Mouse (Mus musculus): ENCODE measurements at regions not wholly inside any gene's neighbourhood (a gene's known extent, or its start where the extent isn't known, plus 50 kb on each side); places are given as distances from the start of the nearest gene placed in this dataset.

DNA sequence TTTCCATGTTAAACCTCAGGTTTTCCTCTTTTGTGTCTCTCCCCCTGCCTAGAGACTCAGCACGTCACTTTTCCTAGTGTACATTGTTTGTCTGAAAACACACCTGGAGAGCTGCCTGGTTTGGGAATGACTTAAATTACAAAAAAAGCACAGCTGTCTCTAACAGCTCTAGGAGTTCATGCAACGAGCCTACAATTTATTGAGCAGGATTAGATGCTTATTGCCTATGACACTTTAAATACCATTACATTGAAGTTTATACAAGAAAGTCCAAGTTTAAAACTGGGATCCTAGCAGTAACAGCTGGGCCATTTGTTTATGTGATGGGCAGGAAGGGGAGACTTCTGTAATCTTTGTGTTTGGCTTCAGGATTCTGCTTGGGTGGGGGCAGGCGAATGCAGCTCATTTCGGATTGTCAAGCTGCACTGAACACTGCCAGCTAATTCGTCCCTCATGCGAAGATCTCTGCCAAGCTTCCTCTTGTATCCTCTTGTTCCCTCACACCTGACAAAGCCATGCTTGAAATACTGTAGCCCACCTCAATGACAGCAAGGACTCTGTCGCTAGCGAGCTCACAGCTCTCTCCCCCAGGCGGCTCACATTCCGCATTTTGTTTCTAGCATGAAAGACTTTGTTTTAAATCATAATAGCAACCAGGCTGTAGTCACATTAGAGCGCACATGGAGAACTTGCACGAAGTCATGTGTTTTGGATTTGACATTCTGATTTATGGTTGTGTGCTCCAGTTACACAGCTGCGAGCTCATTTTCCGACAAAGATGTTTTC is 359.8 kb upstream of the Gm15217 start:
- Histone ChIP-seq H3K27me3 (no peaks in the 10 kb centered on the region), H3K4me3 (no peak overlapping the region), H3K9me3 (replicated peaks) (no peaks in the 10 kb centered on the region), H3K4me1 (replicated peaks) (peaks cover 8% of the 10 kb centered on the region; the same call in 1 of the 2 replicates), H3K9ac (no peak overlapping the region), H3K27ac (no peak overlapping the region), H3K4me2 (no peak overlapping the region), H3K36me3 (no peaks in the 10 kb centered on the region)
- 67% methylated on average over 14 of the region's 14 CpGs for WGBS
- no peak for ATAC-seq (replicated peaks; ENCODE audit: insufficient number of reproducible peaks, insufficient read depth, low FRiP score, low read depth)

DNA sequence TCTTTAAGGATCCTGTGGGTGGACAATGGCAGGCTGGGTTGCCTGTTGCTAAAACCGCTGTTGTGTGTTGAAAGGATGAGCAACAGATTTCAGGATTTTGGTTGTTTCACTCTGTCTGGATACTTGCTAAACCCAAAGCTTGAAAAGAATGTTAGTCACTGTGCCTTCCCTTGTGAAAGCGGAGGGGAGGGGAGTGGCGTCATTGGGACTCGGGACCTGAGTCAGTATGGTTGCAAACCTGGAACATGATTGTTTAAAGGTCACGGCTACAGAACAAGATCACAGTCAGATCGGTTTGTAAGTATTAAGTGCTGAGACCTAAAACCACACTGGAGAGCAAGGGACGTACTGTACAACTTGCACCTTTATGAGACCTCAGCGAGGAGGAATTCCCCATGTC is 344.9 kb upstream of the Gm15217 start:
- Histone ChIP-seq H3K27me3 (no peaks in the 10 kb centered on the region), H3K36me3 (no peaks in the 10 kb centered on the region), H3K4me1 (replicated peaks) (no peaks in the 10 kb centered on the region), H3K9ac (no peak overlapping the region), H3K4me3 (no peak overlapping the region), H3K4me2 (no peak overlapping the region), H3K27ac (no peak overlapping the region), H3K9me3 (replicated peaks) (no peaks in the 10 kb centered on the region)
- no peak for ATAC-seq (replicated peaks; ENCODE audit: insufficient number of reproducible peaks, insufficient read depth, low FRiP score, low read depth)
- 86% methylated on average over 8 of the region's 8 CpGs for WGBS

DNA sequence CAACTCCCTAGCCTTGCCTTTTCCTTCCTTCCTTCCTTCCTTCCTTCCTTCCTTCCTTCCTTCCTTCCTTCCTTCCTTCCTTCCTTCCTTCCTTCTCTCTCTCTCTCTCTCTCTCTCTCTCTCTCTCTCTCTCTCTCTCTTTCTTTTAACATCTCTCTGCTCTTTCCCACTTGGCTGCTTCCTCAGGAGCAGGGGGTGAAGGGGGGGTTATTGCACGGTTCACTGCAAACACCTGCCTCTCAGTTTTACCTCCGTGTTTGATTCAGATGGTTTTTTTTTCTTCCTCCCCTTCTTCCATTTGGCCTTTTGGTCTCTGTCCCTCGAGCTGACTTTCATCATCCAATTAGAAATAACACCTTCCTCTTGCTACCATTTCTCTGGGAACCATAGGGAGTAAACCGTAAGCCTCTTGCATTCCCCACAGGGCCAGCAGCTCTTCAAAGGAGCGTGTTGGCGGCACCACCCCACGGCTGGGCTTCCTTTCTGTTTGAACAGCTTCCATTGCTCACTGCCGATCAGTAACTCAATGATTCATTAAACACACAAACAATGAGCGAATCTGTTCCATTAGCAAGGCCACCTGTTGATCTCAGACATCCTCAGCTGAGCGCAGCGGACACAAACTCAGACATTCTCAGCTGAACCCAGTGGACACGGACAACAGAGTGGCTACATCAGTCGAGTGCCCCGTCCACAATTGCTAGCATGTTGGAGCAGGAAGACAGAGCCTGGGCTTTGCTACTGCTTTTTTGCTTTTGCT is 318.4 kb upstream of the Gm15217 start:
- H3K36me3 ChIP-seq, result no peaks in the 10 kb centered on the region
- 0 out of 2 replicates have a peak, but pooled peaks cover 2% of the 10 kb centered on the region for H3K4me1 ChIP-seq (replicated peaks)
- H3K4me3 ChIP-seq, result peak overlapping the region; percentile 12; the same call in 1 of the 2 replicates
- no peak overlapping the region for H3K9ac ChIP-seq
- H3K4me2 ChIP-seq, result peak overlapping the region; percentile 42
- H3K27ac ChIP-seq, result no peak overlapping the region
- H3K9me3 ChIP-seq (replicated peaks), result no peaks in the 10 kb centered on the region
- no peaks in the 10 kb centered on the region for H3K27me3 ChIP-seq
- no peak for ATAC-seq (replicated peaks; ENCODE audit: insufficient number of reproducible peaks, insufficient read depth, low FRiP score, low read depth)
- 34% methylated on average over 14 of the region's 14 CpGs for WGBS

DNA sequence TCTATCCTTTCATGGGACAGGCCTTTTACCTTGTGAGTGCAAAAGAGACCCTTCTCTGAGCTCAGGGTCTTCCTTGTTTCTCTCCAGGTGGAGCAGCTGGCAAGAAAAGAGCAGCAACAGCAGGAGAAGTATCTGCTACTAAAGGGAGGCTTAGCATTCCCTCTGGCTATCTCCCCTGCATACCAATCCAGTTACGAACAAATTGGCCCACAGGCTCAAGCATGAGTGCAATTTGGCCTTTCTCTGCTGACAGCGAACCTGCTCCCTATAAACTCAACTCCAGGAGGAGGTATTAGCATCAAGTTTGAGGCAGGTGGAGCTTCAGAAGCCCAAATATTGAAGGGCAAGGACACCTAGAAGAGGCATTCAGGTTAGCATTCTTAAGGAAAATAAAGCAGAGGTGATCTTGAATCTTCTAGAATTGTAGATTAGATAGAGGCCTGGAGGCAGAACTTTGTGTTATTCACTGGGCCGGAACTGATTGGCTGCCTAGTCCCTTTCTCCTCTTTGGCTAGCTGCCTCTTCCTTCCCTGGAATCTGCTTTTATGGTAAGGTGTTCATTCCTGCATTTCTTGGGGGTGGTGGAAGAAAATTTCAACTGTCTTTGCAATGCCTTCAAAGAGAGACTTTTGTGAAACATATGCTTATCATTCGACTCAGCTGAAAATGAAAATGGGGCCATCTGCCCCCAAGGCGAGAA is 312.0 kb upstream of the Gm15217 start:
- no peak overlapping the region for H3K4me2 ChIP-seq
- H3K9ac ChIP-seq, result no peak overlapping the region
- 44% methylated on average over 5 of the region's 5 CpGs for WGBS
- no peaks in the 10 kb centered on the region for H3K27me3 ChIP-seq
- peak overlapping the region; percentile 75 for H3K27ac ChIP-seq
- H3K4me1 ChIP-seq (replicated peaks), result peaks cover 17% of the 10 kb centered on the region
- no peak overlapping the region for H3K4me3 ChIP-seq
- peak; percentile 55; the same call in 1 of the 2 replicates for ATAC-seq (replicated peaks; ENCODE audit: insufficient number of reproducible peaks, insufficient read depth, low FRiP score, low read depth)
- H3K36me3 ChIP-seq, result no peaks in the 10 kb centered on the region
- no peaks in the 10 kb centered on the region for H3K9me3 ChIP-seq (replicated peaks)

DNA sequence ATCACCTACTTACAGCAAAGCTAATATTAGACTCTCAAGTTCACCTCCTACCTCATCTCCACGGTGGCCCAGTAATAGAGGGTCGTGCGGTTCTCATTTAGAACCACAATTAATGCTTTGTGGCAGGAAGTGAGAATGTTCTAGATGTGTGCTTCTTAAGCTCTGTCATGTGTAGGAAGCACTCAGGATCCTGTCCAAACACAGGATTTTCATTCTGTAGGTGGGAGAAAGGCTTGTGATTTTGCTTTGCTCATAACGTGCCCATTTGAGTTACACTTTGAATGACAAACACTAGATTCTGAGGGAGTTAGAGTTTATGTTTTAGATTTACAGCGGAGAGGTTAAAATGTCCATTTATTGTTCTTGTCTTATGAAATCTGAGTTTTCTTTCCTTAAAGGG is 308.0 kb upstream of the Gm15217 start:
- H3K9ac ChIP-seq, result no peak overlapping the region
- WGBS, result 82% methylated on average over 5 of the region's 5 CpGs
- H3K27ac ChIP-seq, result no peak overlapping the region
- H3K27me3 ChIP-seq, result no peaks in the 10 kb centered on the region
- no peak for ATAC-seq (replicated peaks; ENCODE audit: insufficient number of reproducible peaks, insufficient read depth, low FRiP score, low read depth)
- no peak overlapping the region for H3K4me2 ChIP-seq
- peaks cover 23% of the 10 kb centered on the region for H3K4me1 ChIP-seq (replicated peaks)
- H3K36me3 ChIP-seq, result no peaks in the 10 kb centered on the region
- no peak overlapping the region for H3K4me3 ChIP-seq
- H3K9me3 ChIP-seq (replicated peaks), result no peaks in the 10 kb centered on the region

DNA sequence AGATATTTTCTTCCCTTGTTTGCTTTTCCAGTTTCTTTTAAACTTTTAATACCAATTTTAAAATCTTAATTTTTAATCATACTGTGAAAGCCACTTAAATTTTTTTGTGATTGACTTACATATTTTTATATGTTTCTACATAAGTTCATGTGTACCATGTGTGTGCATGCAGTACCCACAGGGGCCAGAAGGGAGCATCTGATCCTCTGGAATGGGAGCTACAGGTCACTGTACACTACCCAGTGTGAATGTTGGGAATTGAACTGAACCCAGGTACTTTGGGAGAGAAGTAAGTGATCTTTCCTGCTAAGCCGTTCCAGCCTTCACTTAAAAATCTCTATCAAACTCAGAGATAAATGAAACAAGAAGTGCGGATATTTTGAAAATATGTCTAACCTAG is 302.5 kb upstream of the Gm15217 start:
- 87% methylated on average over 2 of the region's 2 CpGs for WGBS
- ATAC-seq (replicated peaks; ENCODE audit: insufficient number of reproducible peaks, insufficient read depth, low FRiP score, low read depth), result no peak
- no peaks in the 10 kb centered on the region for H3K36me3 ChIP-seq

DNA sequence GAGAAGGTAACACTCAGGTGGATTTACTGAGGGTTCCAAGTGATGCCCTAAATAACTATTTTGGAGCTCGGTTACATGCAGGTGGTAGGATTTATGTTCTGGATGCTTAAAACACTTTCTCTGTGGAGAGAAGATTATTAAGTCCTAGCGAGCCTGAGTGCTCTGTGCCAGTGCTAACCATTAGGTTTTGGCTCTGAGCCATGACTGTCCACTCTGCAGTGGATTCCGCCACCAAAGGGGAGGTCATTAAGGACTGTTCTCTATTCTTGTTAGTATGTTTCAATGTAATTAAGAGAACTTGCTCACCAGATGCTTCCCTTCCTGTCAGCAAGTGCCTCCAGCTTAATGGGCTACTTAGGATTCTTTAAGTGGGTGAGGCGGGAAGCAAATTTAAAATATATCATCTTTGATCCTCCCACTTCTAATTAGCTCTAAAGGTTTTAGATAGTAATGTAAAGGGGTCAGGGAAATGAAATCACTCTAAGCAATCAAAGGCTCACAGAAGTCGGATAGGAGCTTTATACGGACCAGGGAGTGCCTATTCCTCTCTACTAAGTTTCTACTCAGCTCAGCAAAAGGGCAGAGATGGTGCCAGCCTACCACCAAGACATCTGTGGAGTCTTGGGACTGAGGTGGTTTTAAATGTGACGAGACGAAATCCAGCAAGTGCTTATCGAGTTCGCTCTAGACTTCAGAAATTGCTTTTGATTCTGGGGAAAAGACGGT is 301.6 kb upstream of the Gm15217 start:
- Histone ChIP-seq H3K4me1 (replicated peaks) (0 out of 2 replicates have a peak, but pooled peaks cover 8% of the 10 kb centered on the region), H3K27ac (no peak overlapping the region), H3K36me3 (no peaks in the 10 kb centered on the region), H3K4me3 (no peak overlapping the region), H3K4me2 (no peak overlapping the region), H3K9me3 (replicated peaks) (no peaks in the 10 kb centered on the region), H3K27me3 (no peaks in the 10 kb centered on the region), H3K9ac (no peak overlapping the region)
- no peak for ATAC-seq (replicated peaks; ENCODE audit: insufficient number of reproducible peaks, insufficient read depth, low FRiP score, low read depth)
- WGBS, result 64% methylated on average over 11 of the region's 11 CpGs

More for the DNA sequence above, 302.5 kb upstream of the Gm15217 start:
- Histone ChIP-seq H3K27me3 (no peaks in the 10 kb centered on the region), H3K9me3 (replicated peaks) (no peaks in the 10 kb centered on the region), H3K4me1 (replicated peaks) (0 out of 2 replicates have a peak, but pooled peaks cover 8% of the 10 kb centered on the region), H3K4me3 (no peak overlapping the region), H3K9ac (no peak overlapping the region), H3K27ac (no peak overlapping the region), H3K4me2 (no peak overlapping the region)

DNA sequence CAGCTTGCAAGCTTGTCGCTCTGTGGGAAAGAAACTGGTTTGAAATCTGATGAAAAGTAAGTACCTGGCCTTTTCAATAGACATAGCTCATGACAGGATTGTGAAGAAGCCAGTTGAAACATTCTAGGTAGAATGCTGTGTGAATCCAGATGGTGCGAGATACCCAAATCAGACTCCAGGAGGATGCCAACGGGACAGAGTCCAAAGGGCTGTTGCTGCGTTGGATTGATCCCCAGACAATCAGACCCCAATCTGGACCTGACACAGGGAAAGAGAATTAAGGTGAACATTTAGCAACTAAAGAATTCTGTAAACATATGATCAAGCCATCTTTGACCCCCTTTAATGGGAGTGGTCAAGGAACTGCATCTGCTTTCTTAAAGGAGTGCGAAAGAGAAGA is 296.6 kb upstream of the Gm15217 start:
- no peak overlapping the region for H3K4me2 ChIP-seq

DNA sequence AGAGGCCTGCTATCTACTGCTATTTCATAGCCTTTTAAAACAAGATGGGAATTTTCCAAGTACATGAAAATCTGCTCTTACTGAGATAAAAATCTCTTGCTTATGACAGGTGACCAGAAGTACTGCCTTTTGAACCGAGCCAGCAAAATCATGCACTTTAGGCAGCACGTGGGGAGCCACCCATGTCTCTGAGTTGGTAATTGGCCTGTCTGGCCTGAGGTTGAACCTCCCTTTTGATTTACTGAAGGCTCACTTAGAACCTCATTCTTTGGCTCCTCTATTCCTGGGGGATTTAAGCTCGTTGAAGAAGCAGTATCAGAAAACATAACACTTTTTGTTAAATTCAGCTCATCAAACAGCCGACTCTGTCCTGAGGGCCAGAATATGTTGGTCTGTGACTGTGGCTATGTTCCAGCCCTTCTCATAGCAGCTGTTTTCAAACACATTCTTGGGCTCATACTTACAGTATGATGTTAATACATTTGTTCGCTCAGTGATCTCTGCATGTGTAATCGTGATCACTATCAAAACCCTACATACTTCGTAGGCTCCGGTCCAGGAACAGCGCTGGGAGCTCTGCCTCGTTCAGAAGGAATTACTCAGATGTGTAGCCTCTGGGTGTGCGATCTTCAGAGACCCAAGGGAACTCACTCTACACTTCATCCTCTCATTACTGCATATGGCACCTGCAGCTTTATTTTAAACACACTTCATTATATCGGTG is 290.1 kb upstream of the Gm15217 start:
- Histone ChIP-seq H3K27ac (no peak overlapping the region), H3K4me2 (no peak overlapping the region), H3K9ac (no peak overlapping the region), H3K4me1 (replicated peaks) (no peaks in the 10 kb centered on the region), H3K27me3 (no peaks in the 10 kb centered on the region), H3K36me3 (no peaks in the 10 kb centered on the region), H3K9me3 (replicated peaks) (no peaks in the 10 kb centered on the region), H3K4me3 (no peak overlapping the region)
- WGBS, result 57% methylated on average over 12 of the region's 12 CpGs
- no peak for ATAC-seq (replicated peaks; ENCODE audit: insufficient number of reproducible peaks, insufficient read depth, low FRiP score, low read depth)

More for the DNA sequence above, 296.6 kb upstream of the Gm15217 start:
- Histone ChIP-seq H3K9ac (no peak overlapping the region), H3K27ac (no peak overlapping the region), H3K4me3 (no peak overlapping the region), H3K4me1 (replicated peaks) (no peaks in the 10 kb centered on the region), H3K9me3 (replicated peaks) (no peaks in the 10 kb centered on the region), H3K36me3 (no peaks in the 10 kb centered on the region), H3K27me3 (no peaks in the 10 kb centered on the region)
- 88% methylated on average over 5 of the region's 5 CpGs for WGBS
- no peak for ATAC-seq (replicated peaks; ENCODE audit: insufficient number of reproducible peaks, insufficient read depth, low FRiP score, low read depth)

DNA sequence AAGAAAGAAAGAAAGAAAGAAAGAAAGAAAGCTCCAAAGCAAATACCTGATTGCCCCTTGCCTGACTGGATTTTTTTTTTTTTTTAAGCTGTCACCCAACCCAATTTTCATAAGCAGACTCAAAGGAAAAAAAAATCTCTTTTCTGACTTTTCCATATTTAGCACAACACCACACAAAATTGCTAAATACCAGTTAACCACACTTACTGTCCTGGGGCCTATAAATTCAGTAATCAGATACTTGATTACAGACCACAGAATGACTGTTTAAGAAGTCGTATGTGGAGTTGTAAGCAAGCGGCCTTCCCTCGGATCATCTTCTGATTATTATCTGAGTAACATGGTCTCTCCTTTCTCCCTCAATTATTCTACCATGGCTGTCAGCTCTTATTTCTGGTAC is 263.3 kb upstream of the Gm15217 start:
- H3K4me2 ChIP-seq, result no peak overlapping the region
- H3K36me3 ChIP-seq, result no peaks in the 10 kb centered on the region
- H3K27me3 ChIP-seq, result no peaks in the 10 kb centered on the region
- H3K4me3 ChIP-seq, result no peak overlapping the region
- no peak overlapping the region for H3K27ac ChIP-seq
- no peak for ATAC-seq (replicated peaks; ENCODE audit: insufficient number of reproducible peaks, insufficient read depth, low FRiP score, low read depth)
- 68% methylated on average over 3 of the region's 3 CpGs for WGBS
- no peaks in the 10 kb centered on the region for H3K9me3 ChIP-seq (replicated peaks)
- H3K4me1 ChIP-seq (replicated peaks), result no peaks in the 10 kb centered on the region
- no peak overlapping the region for H3K9ac ChIP-seq
